Mouse (Mus musculus) erythroblast, embryonic 14.5 days (primary cell): Measurements from ENCODE around the gene Zfp61. TPM values are rescaled to one million over a fixed set of nuclear protein-coding genes. Genes with fewer than 3 reads are reported as not detected.
A peak's percentile ranks its signal among the peaks of the same experiment; 100 is the strongest.

ENCODE experiments used
- H3K27me3 ChIP-seq: 2 replicates; pipeline ENCODE4 v1.6.1; 2012; ENCODE audit warnings: inconsistent platforms; ENCODE audit not compliant: control insufficient read depth
- H3K36me3 ChIP-seq: 2 replicates; pipeline ENCODE4 v1.6.1; 2012; ENCODE audit warnings: mild to moderate bottlenecking, inconsistent platforms; ENCODE audit not compliant: control insufficient read depth
- H3K4me1 ChIP-seq: 2 replicates; pipeline ENCODE4 v1.6.1; 2012; ENCODE audit warnings: inconsistent platforms; ENCODE audit not compliant: control insufficient read depth
- H3K4me3 ChIP-seq: replicated peaks from 2 replicates; pipeline ENCODE3; 2012; ENCODE audit warnings: moderate library complexity, mild to moderate bottlenecking, inconsistent platforms
- H3K9me3 ChIP-seq: 2 replicates; pipeline ENCODE4 v1.6.1; 2012; ENCODE audit warnings: low read length, inconsistent platforms, mixed read lengths; ENCODE audit not compliant: control insufficient read depth
- GATA1 ChIP-seq: IDR thresholded peaks from 2 replicates; pipeline ENCODE4 v1.6.1; 2012; ENCODE audit warnings: low read length, inconsistent platforms, mixed read lengths
- TAL1 ChIP-seq: IDR thresholded peaks from 3 replicates; pipeline ENCODE4 v1.6.1; 2012; ENCODE audit warnings: low read length, inconsistent platforms, mixed read lengths
- polyA plus RNA-seq: library from polyadenylated mRNA; stranded (reverse); fragments of >175 nt; gene quantifications from 2 replicates; pipeline ENCODE4 v1.2.3, GENCODE M21; 2012

Gene Zfp61
- polyA plus RNA-seq, 1 experiment: not detected

GRCm38 (mm10) chr7:24298973-24299708 is 1.9 kb downstream of the Zfp61 start:
- H3K9me3 ChIP-seq: no peaks in the 10 kb centered on the region
- H3K4me1 ChIP-seq: peaks cover 26% of the 10 kb centered on the region
- peak overlapping the region; percentile 74 for H3K4me3 ChIP-seq
- TF ChIP-seq TAL1 (no peak), GATA1 (no peak)
- H3K27me3 ChIP-seq: no peaks in the 10 kb centered on the region
- H3K36me3 ChIP-seq: peaks cover 25% of the 10 kb centered on the region

- TF ChIP-seq TAL1 (no peak), GATA1 (no peak)
- H3K27me3 ChIP-seq: no peaks in the 10 kb centered on the region
- H3K4me1 ChIP-seq: peaks cover 28% of the 10 kb centered on the region
- peak overlapping the region; percentile 74 for H3K4me3 ChIP-seq
- peaks cover 27% of the 10 kb centered on the region for H3K36me3 ChIP-seq
- H3K9me3 ChIP-seq: no peaks in the 10 kb centered on the region
These were observed 2.4 kb downstream of the Zfp61 start for GRCm38 (mm10) chr7:24298635-24298972.

GRCm38 (mm10) chr7:24297361-24298095 is 3.5 kb downstream of the Zfp61 start:
- H3K4me3 ChIP-seq: no peak overlapping the region
- peaks cover 31% of the 10 kb centered on the region for H3K4me1 ChIP-seq
- H3K9me3 ChIP-seq: no peaks in the 10 kb centered on the region
- TF ChIP-seq GATA1 (no peak), TAL1 (no peak)
- H3K27me3 ChIP-seq: no peaks in the 10 kb centered on the region
- H3K36me3 ChIP-seq: peaks cover 21% of the 10 kb centered on the region

GRCm38 (mm10) chr7:24296386-24296785 is 4.6 kb downstream of the Zfp61 start:
- Histone ChIP-seq H3K36me3 (peaks cover 32% of the 10 kb centered on the region), H3K4me1 (peaks cover 31% of the 10 kb centered on the region), H3K27me3 (no peaks in the 10 kb centered on the region), H3K4me3 (no peak overlapping the region), H3K9me3 (peaks cover 6% of the 10 kb centered on the region; the same call in 1 of the 2 replicates)
- no peak for TF ChIP-seq TAL1
- no peak for TF ChIP-seq GATA1

GRCm38 (mm10) chr7:24295376-24295775 is 5.7 kb downstream of the Zfp61 start:
- peaks cover 7% of the 10 kb centered on the region; the same call in 1 of the 2 replicates for H3K9me3 ChIP-seq
- peaks cover 27% of the 10 kb centered on the region for H3K4me1 ChIP-seq
- H3K27me3 ChIP-seq: no peaks in the 10 kb centered on the region
- H3K4me3 ChIP-seq: no peak overlapping the region
- TF ChIP-seq GATA1: no peak
- H3K36me3 ChIP-seq: peaks cover 38% of the 10 kb centered on the region

- peaks cover 7% of the 10 kb centered on the region; the same call in 1 of the 2 replicates for H3K9me3 ChIP-seq
- H3K27me3 ChIP-seq: no peaks in the 10 kb centered on the region
- TF ChIP-seq TAL1 (no peak), GATA1 (no peak)
- peaks cover 42% of the 10 kb centered on the region for H3K36me3 ChIP-seq
- peaks cover 21% of the 10 kb centered on the region for H3K4me1 ChIP-seq
- no peak overlapping the region for H3K4me3 ChIP-seq
These were observed 6.3 kb downstream of the Zfp61 start for GRCm38 (mm10) chr7:24294763-24295162.

GRCm38 (mm10) chr7:24293061-24293851 is 7.8 kb downstream of the Zfp61 start:
- Histone ChIP-seq H3K36me3 (peaks cover 42% of the 10 kb centered on the region), H3K27me3 (no peaks in the 10 kb centered on the region), H3K4me1 (peaks cover 7% of the 10 kb centered on the region; the same call in 1 of the 2 replicates), H3K4me3 (no peak overlapping the region), H3K9me3 (peaks cover 7% of the 10 kb centered on the region; the same call in 1 of the 2 replicates)
- TF ChIP-seq GATA1 (no peak), TAL1 (no peak)

GRCm38 (mm10) chr7:24291387-24292090 is 9.5 kb downstream of the Zfp61 start:
- no peaks in the 10 kb centered on the region for H3K27me3 ChIP-seq
- peaks cover 7% of the 10 kb centered on the region; the same call in 1 of the 2 replicates for H3K9me3 ChIP-seq
- no peak overlapping the region for H3K4me3 ChIP-seq
- H3K36me3 ChIP-seq: peaks cover 42% of the 10 kb centered on the region
- TF ChIP-seq TAL1 (no peak), GATA1 (no peak)
- H3K4me1 ChIP-seq: peaks cover 5% of the 10 kb centered on the region; the same call in 1 of the 2 replicates
